In the genomic region with DNA sequence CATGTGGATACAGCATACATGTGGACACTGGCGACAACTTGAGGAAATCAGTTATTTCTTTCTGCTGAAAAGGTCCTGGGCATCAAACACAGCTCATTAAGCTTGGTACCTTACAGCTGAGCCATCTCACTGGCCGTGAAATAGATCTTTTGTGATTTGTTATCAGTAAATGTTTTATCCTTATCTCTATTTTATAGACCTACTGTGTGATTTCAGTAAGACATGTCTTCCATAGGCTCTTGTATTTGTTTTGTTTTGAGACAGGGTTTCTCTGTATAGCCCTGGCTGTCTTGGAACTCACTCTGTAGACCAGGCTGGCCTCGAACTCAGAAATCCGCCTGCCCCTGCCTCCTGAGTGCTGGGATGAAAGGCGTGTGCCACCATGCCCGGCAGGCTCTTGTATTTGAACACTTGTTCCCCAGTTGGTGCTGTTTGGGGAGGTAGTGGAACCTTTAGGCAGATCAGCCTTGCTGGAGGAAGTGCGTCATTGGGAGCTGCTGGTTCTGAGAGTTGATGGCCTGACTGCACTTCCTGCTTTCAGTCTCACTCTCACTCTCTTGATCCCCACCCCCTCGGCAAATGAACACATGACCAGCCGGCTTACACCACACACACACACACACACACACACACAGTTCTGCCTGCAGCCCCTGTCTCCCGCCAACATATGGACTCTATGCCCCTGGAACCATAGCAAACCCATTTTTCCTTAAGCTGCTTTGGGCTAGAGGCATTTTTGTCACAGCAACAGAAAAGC, we compare ENCODE assay signal across 8 mouse cellular contexts. TPM values are rescaled to one million over a fixed set of nuclear protein-coding genes. Genes with fewer than 3 reads are reported as not detected.
DNase-seq lines count a peak whose midpoint lies in the region; ATAC-seq and TF ChIP-seq lines count a peak whose summit lies in the region.

No protein-coding gene starts in this region.

- no peaks in the 10 kb centered on the region for H3K27me3 ChIP-seq in embryonic facial prominence, embryonic 15.5 days
- no peaks in the 10 kb centered on the region for H3K27me3 ChIP-seq in hindbrain, embryonic 12.5 days
- no peaks in the 10 kb centered on the region for H3K27me3 ChIP-seq in liver, adult 2 months (ENCODE audit: control insufficient read depth, insufficient read depth, low read length)
- H3K27me3 ChIP-seq in midbrain, postnatal 0 days (ENCODE audit: insufficient read depth, low read length) = no peaks in the 10 kb centered on the region

- peak; percentile 39; the same call in 1 of the 2 replicates for ATAC-seq in embryonic facial prominence, embryonic 15.5 days (ENCODE audit: insufficient number of reproducible peaks, low FRiP score, low TSS enrichment, low read depth)
- peak; percentile 64 for ATAC-seq in hindbrain, embryonic 12.5 days (ENCODE audit: low FRiP score)
- ATAC-seq in midbrain, postnatal 0 days (ENCODE audit: low FRiP score) = peak; percentile 81

- WGBS in embryonic facial prominence, embryonic 15.5 days = 51% methylated on average over 10 of the region's 10 CpGs
- WGBS in hindbrain, embryonic 12.5 days = 50% methylated on average over 10 of the region's 10 CpGs
- 54% methylated on average over 10 of the region's 10 CpGs for WGBS in liver, adult 2 months
- 45% methylated on average over 10 of the region's 10 CpGs for WGBS in midbrain, postnatal 0 days

- peak overlapping the region; percentile 59 for H3K4me2 ChIP-seq in embryonic facial prominence, embryonic 15.5 days (replicated peaks)
- H3K4me2 ChIP-seq in hindbrain, embryonic 12.5 days (replicated peaks) = peak overlapping the region; percentile 55
- peak overlapping the region; percentile 55 for H3K4me2 ChIP-seq in midbrain, postnatal 0 days (ENCODE audit: low read depth, low read length, poor library complexity, severe bottlenecking)

- no peak for TF ChIP-seq POLR2A in liver, adult 2 months (IDR thresholded peaks at IDR 0.05; ENCODE audit: extremely low read depth, insufficient read depth, low read length)

- H3K4me1 ChIP-seq in embryonic facial prominence, embryonic 15.5 days = 0 out of 2 replicates have a peak, but pooled peaks cover 7% of the 10 kb centered on the region
- 0 out of 2 replicates have a peak, but pooled peaks cover 2% of the 10 kb centered on the region for H3K4me1 ChIP-seq in hindbrain, embryonic 12.5 days
- H3K4me1 ChIP-seq in liver, adult 2 months (ENCODE audit: control insufficient read depth, insufficient read depth, low read length) = peaks cover 6% of the 10 kb centered on the region; the same call in 1 of the 2 replicates
- no peaks in the 10 kb centered on the region for H3K4me1 ChIP-seq in midbrain, postnatal 0 days (ENCODE audit: insufficient read depth, low read length)

- peak overlapping the region; percentile 41 for H3K4me3 ChIP-seq in embryonic facial prominence, embryonic 15.5 days (replicated peaks)
- peak overlapping the region; percentile 34 for H3K4me3 ChIP-seq in hindbrain, embryonic 12.5 days
- H3K4me3 ChIP-seq in liver, adult 2 months (ENCODE audit: insufficient read depth, low read depth, low read length) = peak overlapping the region; percentile 20; the same call in 1 of the 2 replicates
- peak overlapping the region; percentile 36; the same call in 1 of the 2 replicates for H3K4me3 ChIP-seq in midbrain, postnatal 0 days (ENCODE audit: low read depth, low read length)

- no peak overlapping the region for H3K9ac ChIP-seq in embryonic facial prominence, embryonic 15.5 days
- H3K9ac ChIP-seq in hindbrain, embryonic 12.5 days = 0 out of 2 replicates have a peak overlapping the region, but pooled peaks have one; percentile 3
- H3K9ac ChIP-seq in liver, adult 2 months (ENCODE audit: low read depth, low read length) = no peak overlapping the region
- 0 out of 2 replicates have a peak overlapping the region, but pooled peaks have one; percentile 42 for H3K9ac ChIP-seq in midbrain, postnatal 0 days (replicated peaks; ENCODE audit: low read length, poor library complexity, severe bottlenecking)

- peak; percentile 47 to 57 for DNase-seq in right cerebral cortex, postnatal 10 days (ENCODE audit: low spot score in 2 of 2)
- DNase-seq in right cerebral cortex, postnatal 36 days (ENCODE audit: low spot score in 2 of 2) = no peak
- peak; percentile 58 for DNase-seq in liver, adult 2 months (ENCODE audit: extremely low read depth, low read depth, low spot score)
- peak; percentile 63 for DNase-seq in midbrain, postnatal 0 days (ENCODE audit: low spot score)
- DNase-seq in thymus, postnatal 36 days = peak; percentile 53 to 69
- DNase-seq in layer of hippocampus, adult 18-20 months (ENCODE audit: low spot score in 2 of 2) = no peak

- no peaks in the 10 kb centered on the region for H3K36me3 ChIP-seq in embryonic facial prominence, embryonic 15.5 days
- H3K36me3 ChIP-seq in hindbrain, embryonic 12.5 days = no peaks in the 10 kb centered on the region
- H3K36me3 ChIP-seq in liver, adult 2 months (ENCODE audit: control insufficient read depth, insufficient read depth, low read length) = no peaks in the 10 kb centered on the region
- H3K36me3 ChIP-seq in midbrain, postnatal 0 days (ENCODE audit: insufficient read depth, low read length) = no peaks in the 10 kb centered on the region

- no peak overlapping the region for H3K27ac ChIP-seq in embryonic facial prominence, embryonic 15.5 days (replicated peaks)
- no peak overlapping the region for H3K27ac ChIP-seq in hindbrain, embryonic 12.5 days
- no peak overlapping the region for H3K27ac ChIP-seq in liver, adult 2 months (replicated peaks; ENCODE audit: insufficient read depth, low read depth, low read length)
- no peak overlapping the region for H3K27ac ChIP-seq in midbrain, postnatal 0 days (ENCODE audit: low read depth, low read length)

- no peaks in the 10 kb centered on the region for H3K79me2 ChIP-seq in liver, adult 2 months (ENCODE audit: control insufficient read depth, insufficient read depth, low read length)

- H3K9me3 ChIP-seq in embryonic facial prominence, embryonic 15.5 days (replicated peaks) = no peaks in the 10 kb centered on the region
- no peaks in the 10 kb centered on the region for H3K9me3 ChIP-seq in hindbrain, embryonic 12.5 days (replicated peaks)
- H3K9me3 ChIP-seq in midbrain, postnatal 0 days (ENCODE audit: low read length) = no peaks in the 10 kb centered on the region

- no peak for TF ChIP-seq CTCF in liver, adult 2 months (IDR thresholded peaks at IDR 0.05; ENCODE audit: low read depth, low read length)
- TF ChIP-seq CTCF in midbrain, postnatal 0 days (IDR thresholded peaks at IDR 0.05) = no peak

RNA-seq across cellular contexts. Expression of a gene that starts 12.5 kb away (rescaled TPM):
- 718 and 762 TPM in 2 replicates for polyA plus RNA-seq in embryonic facial prominence, embryonic 15.5 days (2015; fragmentation: Nextera tagmentation; extraction: Ambion mirVana)
- 442 and 512 TPM in 2 replicates for polyA plus RNA-seq in hindbrain, embryonic 12.5 days (2016; fragmentation: Nextera tagmentation; extraction: Ambion mirVana)
- total RNA-seq in liver, adult 2 months (2014; rRNA removed) = 507 and 645 TPM in 2 replicates
- polyA plus RNA-seq in liver, adult 2 months (2012; rRNA removed) = 645 and 687 TPM in 2 replicates
- total RNA-seq in midbrain, postnatal 0 days (2014; rRNA removed) = 932 and 1,043 TPM in 2 replicates
- polyA plus RNA-seq in midbrain, postnatal 0 days (2015; fragmentation: Nextera tagmentation; extraction: Ambion mirVana) = 317 and 331 TPM in 2 replicates
- total RNA-seq in layer of hippocampus, adult 18-20 months (2021) = 100 to 1,000 TPM; 237 to 246 TPM

RNA-seq across cellular contexts. Expression of a gene that starts 29.5 kb away (rescaled TPM):
- 7.5 and 8.1 TPM in 2 replicates for polyA plus RNA-seq in embryonic facial prominence, embryonic 15.5 days (2015; fragmentation: Nextera tagmentation; extraction: Ambion mirVana)
- 6.4 and 7.1 TPM in 2 replicates for polyA plus RNA-seq in hindbrain, embryonic 12.5 days (2016; fragmentation: Nextera tagmentation; extraction: Ambion mirVana)
- 11.4 and 13.2 TPM in 2 replicates for total RNA-seq in liver, adult 2 months (2014; rRNA removed)
- polyA plus RNA-seq in liver, adult 2 months (2012; rRNA removed) = 13.7 and 18.2 TPM in 2 replicates
- 38.9 and 41.5 TPM in 2 replicates for total RNA-seq in midbrain, postnatal 0 days (2014; rRNA removed)
- polyA plus RNA-seq in midbrain, postnatal 0 days (2015; fragmentation: Nextera tagmentation; extraction: Ambion mirVana) = 5.0 and 5.1 TPM in 2 replicates
- 10 to 100 TPM; 58.1 to 62.3 TPM for total RNA-seq in layer of hippocampus, adult 18-20 months (2021)

RNA-seq across cellular contexts. Expression of a gene that starts 38.3 kb away (rescaled TPM):
- 5.4 and 5.8 TPM in 2 replicates for polyA plus RNA-seq in embryonic facial prominence, embryonic 15.5 days (2015; fragmentation: Nextera tagmentation; extraction: Ambion mirVana)
- polyA plus RNA-seq in hindbrain, embryonic 12.5 days (2016; fragmentation: Nextera tagmentation; extraction: Ambion mirVana) = 0.70 and 1.6 TPM in 2 replicates
- total RNA-seq in liver, adult 2 months (2014; rRNA removed) = 5.8 and 11.2 TPM in 2 replicates
- polyA plus RNA-seq in liver, adult 2 months (2012; rRNA removed) = 11.0 and 16.3 TPM in 2 replicates
- total RNA-seq in midbrain, postnatal 0 days (2014; rRNA removed) = 7.7 and 8.6 TPM in 2 replicates
- polyA plus RNA-seq in midbrain, postnatal 0 days (2015; fragmentation: Nextera tagmentation; extraction: Ambion mirVana) = 3.4 and 3.7 TPM in 2 replicates
- 1 to 10 TPM; 1.9 to 2.4 TPM for total RNA-seq in layer of hippocampus, adult 18-20 months (2021)

RNA-seq across cellular contexts. Expression of a gene that starts 38.8 kb away (rescaled TPM):
- 2.3 and 4.9 TPM in 2 replicates for polyA plus RNA-seq in embryonic facial prominence, embryonic 15.5 days (2015; fragmentation: Nextera tagmentation; extraction: Ambion mirVana)
- polyA plus RNA-seq in hindbrain, embryonic 12.5 days (2016; fragmentation: Nextera tagmentation; extraction: Ambion mirVana) = 7.2 and 10.0 TPM in 2 replicates
- 1.5 and 2.0 TPM in 2 replicates for total RNA-seq in liver, adult 2 months (2014; rRNA removed)
- polyA plus RNA-seq in liver, adult 2 months (2012; rRNA removed) = 5.5 and 5.8 TPM in 2 replicates
- 4.3 and 8.2 TPM in 2 replicates for total RNA-seq in midbrain, postnatal 0 days (2014; rRNA removed)
- polyA plus RNA-seq in midbrain, postnatal 0 days (2015; fragmentation: Nextera tagmentation; extraction: Ambion mirVana) = 2.4 and 3.0 TPM in 2 replicates
- 1 to 10 TPM in 1 of 2 experiments, under 1 TPM in 1; 0.38 to 1.1 TPM for total RNA-seq in layer of hippocampus, adult 18-20 months (2021)

Comparison
In these comparisons a context has a peak if more than half of its experiments do, and no peak if none do; other contexts are left out.
1. DNase-seq: peak in right cerebral cortex, postnatal 10 days (2 of 2), liver, adult 2 months (single experiment), midbrain, postnatal 0 days (single experiment) and thymus, postnatal 36 days (2 of 2); none in right cerebral cortex, postnatal 36 days (0 of 2) and layer of hippocampus, adult 18-20 months (0 of 2).
2. H3K9ac ChIP-seq: peak in hindbrain, embryonic 12.5 days (single experiment) and midbrain, postnatal 0 days (single experiment); none in embryonic facial prominence, embryonic 15.5 days (single experiment) and liver, adult 2 months (single experiment).
3. Peak in every context shown above with its lines, with median percentiles within 50 percentile points of each other: ATAC-seq, H3K4me2 ChIP-seq and H3K4me3 ChIP-seq.